Mouse (Mus musculus) limb, embryonic 12.5 days (tissue): ENCODE measurements at regions not wholly inside any gene's neighbourhood (a gene's known extent, or its start where the extent isn't known, plus 50 kb on each side); places are given as distances from the start of the nearest gene placed in this dataset.
"Not testable (repeated sequence)": the region's sequence is repeated elsewhere in the genome, so short reads cannot be mapped to it uniquely, and the experiment has no call there.

Experiments
- ATAC-seq: fragments of 200-750 bp; cut with Nextera tagmentation; 2 replicates; pipeline ENCODE4 v1.8.0; 2017; ENCODE audit warnings: low read depth, moderate TSS enrichment; ENCODE audit not compliant: insufficient number of reproducible peaks, insufficient read depth, low FRiP score, low TSS enrichment
- H3K27ac ChIP-seq: fragments of 300-500 bp; sonication (generic); 2 replicates; pipeline ENCODE4 v1.5.1; 2016; ENCODE audit warnings: mild to moderate bottlenecking, moderate library complexity
- H3K27me3 ChIP-seq: fragments of 300-500 bp; sonication (generic); 2 replicates; pipeline ENCODE4 v1.6.1; 2016; ENCODE audit warnings: mild to moderate bottlenecking, moderate library complexity
- H3K36me3 ChIP-seq: fragments of 300-500 bp; sonication (generic); 2 replicates; pipeline ENCODE4 v1.6.1; 2016; ENCODE audit warnings: mild to moderate bottlenecking, moderate library complexity
- H3K4me1 ChIP-seq: fragments of 300-500 bp; sonication (generic); replicated peaks from 2 replicates; pipeline ENCODE4 v1.6.1; 2016
- H3K4me2 ChIP-seq: fragments of 300-500 bp; sonication (generic); 2 replicates; pipeline ENCODE4 v1.6.1; 2016; ENCODE audit warnings: mild to moderate bottlenecking, moderate library complexity
- H3K4me3 ChIP-seq: fragments of 300-500 bp; sonication (generic); replicated peaks from 2 replicates; pipeline ENCODE4 v1.5.1; 2016; ENCODE audit warnings: mild to moderate bottlenecking
- H3K9ac ChIP-seq: fragments of 300-500 bp; sonication (generic); replicated peaks from 2 replicates; pipeline ENCODE4 v1.6.1; 2016; ENCODE audit warnings: mild to moderate bottlenecking, moderate library complexity
- H3K9me3 ChIP-seq: fragments of 300-500 bp; sonication (generic); 2 replicates; pipeline ENCODE4 v1.6.1; 2016; ENCODE audit warnings: mild to moderate bottlenecking, moderate library complexity
- WGBS: fragments of 180-500 bp; shearing (Covaris S2); methylation state at CpG from one replicate; pipeline ENCODE4 v1.1.7; 2016; 5-methylcytosine and 5-hydroxymethylcytosine counted together

- Histone ChIP-seq H3K4me1 (no peaks in the 10 kb centered on the region), H3K36me3 (no peaks in the 10 kb centered on the region), H3K27me3 (no peaks in the 10 kb centered on the region), H3K27ac (no peak overlapping the region), H3K9me3 (no peaks in the 10 kb centered on the region), H3K4me2 (no peak overlapping the region), H3K9ac (no peak overlapping the region), H3K4me3 (no peak overlapping the region)
- no peak for ATAC-seq
- 88% methylated on average over 6 of the region's 6 CpGs for WGBS
Observed at GRCm38 (mm10) chr16:93338806-93339205, 265.1 kb downstream of the Setd4 start.

GRCm38 (mm10) chr16:93335322-93336111 is 268.3 kb downstream of the Setd4 start:
- H3K4me2 ChIP-seq, result no peak overlapping the region
- peaks cover 4% of the 10 kb centered on the region; the same call in 1 of the 2 replicates for H3K4me1 ChIP-seq
- peaks cover 7% of the 10 kb centered on the region; the same call in 1 of the 2 replicates for H3K27me3 ChIP-seq
- H3K9ac ChIP-seq, result no peak overlapping the region
- H3K36me3 ChIP-seq, result no peaks in the 10 kb centered on the region
- no peak overlapping the region for H3K4me3 ChIP-seq
- no peak overlapping the region for H3K27ac ChIP-seq
- no peaks in the 10 kb centered on the region for H3K9me3 ChIP-seq
- no peak for ATAC-seq
- WGBS, result 89% methylated on average over 11 of the region's 11 CpGs

- H3K9ac ChIP-seq, result no peak overlapping the region
- WGBS, result 79% methylated on average over 6 of the region's 6 CpGs
- no peak overlapping the region for H3K4me3 ChIP-seq
- no peak overlapping the region for H3K27ac ChIP-seq
- H3K27me3 ChIP-seq, result peaks cover 14% of the 10 kb centered on the region
- H3K4me2 ChIP-seq, result no peak overlapping the region
- ATAC-seq, result no peak
- no peaks in the 10 kb centered on the region for H3K36me3 ChIP-seq
- peaks cover 14% of the 10 kb centered on the region for H3K4me1 ChIP-seq
- no peaks in the 10 kb centered on the region for H3K9me3 ChIP-seq
Observed at GRCm38 (mm10) chr16:93333654-93334053, 270.2 kb downstream of the Setd4 start.

DNA sequence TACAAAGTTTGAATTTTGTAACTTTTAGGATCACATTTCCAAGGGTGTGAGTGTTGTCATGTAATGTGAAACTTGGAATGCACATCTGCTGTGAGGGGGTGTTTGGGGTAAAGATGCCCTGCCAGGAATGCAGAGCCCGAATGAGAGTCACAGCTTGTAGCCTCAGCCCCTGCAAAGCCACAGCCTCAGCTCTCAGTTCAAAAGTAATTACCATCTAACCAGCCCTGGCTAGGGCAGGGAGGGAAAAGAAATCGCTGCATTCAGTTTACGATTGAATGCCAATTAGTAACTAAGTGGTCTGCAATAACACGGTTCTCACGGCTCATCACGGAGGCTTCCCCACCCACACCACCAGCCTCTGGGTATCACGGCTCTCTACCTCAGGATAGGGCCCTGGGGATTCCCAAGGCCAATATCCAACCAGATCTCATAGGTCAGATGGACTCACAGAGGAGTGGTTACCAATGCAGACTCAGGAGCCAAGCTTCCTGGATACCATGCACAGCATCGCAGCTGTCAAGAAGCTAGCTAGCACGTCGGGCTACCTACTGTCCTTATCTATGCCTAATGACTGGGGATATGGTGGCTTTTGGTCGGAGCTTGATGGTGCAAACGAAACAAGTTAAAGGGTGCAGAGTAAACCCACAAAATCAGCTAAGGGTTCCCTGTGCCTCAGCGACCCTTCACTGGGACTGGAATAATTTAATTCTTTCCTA is 275.0 kb downstream of the Setd4 start:
- 20% methylated on average over 13 of the region's 13 CpGs for WGBS
- H3K4me3 ChIP-seq, result no peak overlapping the region
- ATAC-seq, result peak; percentile 20; the same call in 1 of the 2 replicates
- peaks cover 15% of the 10 kb centered on the region for H3K27me3 ChIP-seq
- H3K4me1 ChIP-seq, result peaks cover 15% of the 10 kb centered on the region
- H3K9ac ChIP-seq, result no peak overlapping the region
- no peak overlapping the region for H3K27ac ChIP-seq
- peak overlapping the region; percentile 22; the same call in 1 of the 2 replicates for H3K4me2 ChIP-seq
- H3K9me3 ChIP-seq, result peaks cover 8% of the 10 kb centered on the region; the same call in 1 of the 2 replicates
- H3K36me3 ChIP-seq, result no peaks in the 10 kb centered on the region

DNA sequence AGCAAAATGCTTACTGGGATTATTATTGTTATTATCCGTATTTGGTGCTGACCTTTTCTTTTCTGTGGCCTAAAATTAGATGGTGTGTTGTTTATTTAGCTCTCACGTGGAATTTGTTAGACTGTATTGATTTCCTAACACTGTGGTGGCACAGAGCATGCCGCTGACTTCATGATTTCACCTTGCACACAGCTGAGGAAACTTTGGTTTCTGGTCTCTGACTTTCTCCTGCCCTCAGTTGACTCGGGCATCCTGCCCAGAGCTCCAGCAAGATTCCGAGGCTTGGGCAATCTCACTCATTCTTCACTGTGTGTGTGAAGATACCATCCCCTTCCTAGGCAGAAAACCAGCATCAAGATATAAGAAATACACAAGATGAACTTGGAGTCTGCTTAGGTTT is 279.0 kb downstream of the Setd4 start:
- no peak overlapping the region for H3K4me2 ChIP-seq
- ATAC-seq, result no peak
- H3K36me3 ChIP-seq, result no peaks in the 10 kb centered on the region
- no peak overlapping the region for H3K27ac ChIP-seq
- WGBS, result 92% methylated on average over 5 of the region's 5 CpGs
- H3K4me1 ChIP-seq, result peaks cover 12% of the 10 kb centered on the region
- no peak overlapping the region for H3K4me3 ChIP-seq
- H3K9me3 ChIP-seq, result peaks cover 8% of the 10 kb centered on the region; the same call in 1 of the 2 replicates
- H3K9ac ChIP-seq, result no peak overlapping the region
- peaks cover 4% of the 10 kb centered on the region; the same call in 1 of the 2 replicates for H3K27me3 ChIP-seq

GRCm38 (mm10) chr16:93323172-93323571 is 280.7 kb downstream of the Setd4 start:
- Histone ChIP-seq H3K36me3 (no peaks in the 10 kb centered on the region), H3K4me1 (no peaks in the 10 kb centered on the region), H3K4me2 (no peak overlapping the region), H3K27me3 (no peaks in the 10 kb centered on the region), H3K9me3 (peaks cover 8% of the 10 kb centered on the region; the same call in 1 of the 2 replicates), H3K27ac (no peak overlapping the region), H3K9ac (no peak overlapping the region), H3K4me3 (no peak overlapping the region)
- WGBS, result 68% methylated on average over 5 of the region's 5 CpGs
- ATAC-seq, result no peak

DNA sequence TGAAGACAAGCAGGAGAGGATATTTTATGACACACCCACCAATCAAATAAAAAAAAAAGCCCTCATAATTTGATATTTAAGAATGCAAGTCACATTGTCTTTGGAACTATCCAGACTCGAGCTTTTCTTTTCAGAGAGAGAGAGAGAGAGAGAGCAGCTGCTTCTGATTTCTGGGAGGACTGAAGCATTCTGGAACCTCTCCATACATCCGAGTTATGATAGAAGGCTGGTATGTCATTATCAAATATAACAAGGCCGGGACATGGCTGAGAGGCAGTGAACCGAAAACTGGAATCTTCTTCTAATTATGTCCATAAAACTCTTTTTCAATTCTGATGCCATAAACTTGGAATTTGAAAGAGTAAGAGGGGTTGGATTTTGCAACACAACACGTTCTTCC is 284.3 kb downstream of the Setd4 start:
- WGBS, result 69% methylated on average over 5 of the region's 5 CpGs
- no peak overlapping the region for H3K4me3 ChIP-seq
- no peak for ATAC-seq
- no peak overlapping the region for H3K4me2 ChIP-seq
- no peak overlapping the region for H3K27ac ChIP-seq
- H3K4me1 ChIP-seq, result no peaks in the 10 kb centered on the region
- H3K9me3 ChIP-seq, result peaks cover 6% of the 10 kb centered on the region; the same call in 1 of the 2 replicates
- H3K36me3 ChIP-seq, result no peaks in the 10 kb centered on the region
- no peak overlapping the region for H3K9ac ChIP-seq
- no peaks in the 10 kb centered on the region for H3K27me3 ChIP-seq

GRCm38 (mm10) chr16:93311644-93312043 is 292.2 kb downstream of the Setd4 start:
- Histone ChIP-seq H3K27ac (no peak overlapping the region), H3K27me3 (peaks cover 2% of the 10 kb centered on the region; the same call in 1 of the 2 replicates), H3K4me2 (no peak overlapping the region), H3K9ac (no peak overlapping the region), H3K4me1 (peaks cover 10% of the 10 kb centered on the region), H3K4me3 (no peak overlapping the region), H3K36me3 (no peaks in the 10 kb centered on the region), H3K9me3 (peaks cover 7% of the 10 kb centered on the region; the same call in 1 of the 2 replicates)
- whole genome bisulfite sequencing, result 82% methylated on average over 12 of the region's 12 CpGs
- no peak for ATAC-seq

DNA sequence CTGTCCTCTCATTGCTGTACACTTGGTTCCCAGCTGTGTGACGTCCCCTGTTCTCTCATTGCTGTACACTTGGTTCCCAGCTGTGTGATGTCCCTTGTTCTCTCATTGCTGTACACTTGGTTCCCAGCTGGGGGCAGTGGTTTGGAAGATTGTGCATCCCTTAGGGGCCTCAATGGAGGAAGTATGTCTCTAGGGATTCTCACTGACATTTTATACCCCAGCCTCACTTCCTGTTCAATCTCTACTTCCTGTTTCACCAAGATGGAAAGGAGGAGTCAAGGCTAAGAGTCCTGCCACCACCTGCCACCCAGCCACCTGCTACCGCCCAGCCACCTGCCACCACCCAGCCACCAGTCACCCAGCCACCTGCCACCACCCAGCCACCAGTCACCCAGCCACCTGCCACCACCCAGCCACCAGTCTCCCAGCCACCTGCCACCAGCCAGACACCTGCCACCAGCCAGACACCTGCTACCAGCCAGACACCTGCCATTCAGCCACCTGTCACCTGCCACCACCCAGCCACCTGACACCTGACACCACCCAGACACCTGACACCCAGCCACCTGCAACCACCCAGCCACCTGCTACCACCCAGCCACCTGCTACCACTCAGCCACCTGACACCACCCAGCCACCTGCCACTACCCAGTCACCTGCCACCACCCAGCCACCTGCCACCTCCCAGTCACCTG is 295.1 kb downstream of the Setd4 start:
- Histone ChIP-seq H3K9me3 (peaks cover 12% of the 10 kb centered on the region; the same call in 1 of the 2 replicates), H3K4me3 (no peak overlapping the region), H3K4me2 (no peak overlapping the region), H3K27ac (no peak overlapping the region), H3K9ac (no peak overlapping the region), H3K27me3 (peaks cover 2% of the 10 kb centered on the region; the same call in 1 of the 2 replicates), H3K4me1 (peaks cover 10% of the 10 kb centered on the region), H3K36me3 (no peaks in the 10 kb centered on the region)
- ATAC-seq, result no peak
- 90% methylated on average over 2 of the region's 2 CpGs for WGBS

- no peak overlapping the region for H3K4me3 ChIP-seq
- H3K4me2 ChIP-seq, result no peak overlapping the region
- 0 out of 2 replicates have a peak, but pooled peaks cover 4% of the 10 kb centered on the region for H3K4me1 ChIP-seq
- no peak for ATAC-seq
- WGBS, result 92% methylated on average over 18 of the region's 18 CpGs
- no peak overlapping the region for H3K27ac ChIP-seq
- no peaks in the 10 kb centered on the region for H3K36me3 ChIP-seq
- peaks cover 12% of the 10 kb centered on the region; the same call in 1 of the 2 replicates for H3K9me3 ChIP-seq
- H3K9ac ChIP-seq, result no peak overlapping the region
- H3K27me3 ChIP-seq, result 0 out of 2 replicates have a peak, but pooled peaks cover 3% of the 10 kb centered on the region
Observed at GRCm38 (mm10) chr16:93306951-93307350, 296.9 kb downstream of the Setd4 start.

DNA sequence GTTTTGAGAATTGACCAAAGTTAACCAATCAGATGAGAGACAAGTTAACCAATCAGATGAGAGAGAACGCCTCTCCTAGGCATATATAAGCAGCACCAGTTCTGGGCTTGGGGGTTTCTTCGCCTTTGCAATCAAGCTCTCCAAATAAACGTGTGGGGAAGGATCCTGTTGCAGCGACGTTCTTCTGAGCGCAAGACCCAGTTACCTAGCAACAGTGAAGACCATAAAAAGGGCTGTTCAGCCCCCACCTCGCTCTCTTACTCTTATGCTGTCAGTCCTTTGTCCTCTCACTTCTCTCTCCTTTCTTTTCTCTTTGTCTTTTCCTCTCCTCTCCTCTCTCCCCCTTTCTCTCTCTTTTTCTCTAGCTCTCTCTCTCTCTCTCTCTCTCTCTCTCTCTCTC is 297.7 kb downstream of the Setd4 start:
- H3K9me3 ChIP-seq, result peaks cover 12% of the 10 kb centered on the region; the same call in 1 of the 2 replicates
- not testable (repeated sequence) for H3K36me3 ChIP-seq, H3K27ac ChIP-seq, H3K4me3 ChIP-seq, H3K9ac ChIP-seq, H3K4me2 ChIP-seq, H3K4me1 ChIP-seq, H3K27me3 ChIP-seq, ATAC-seq
- WGBS, result 48% methylated on average over 7 of the region's 7 CpGs
